Mouse (Mus musculus): Measurements from ENCODE around the gene Olfr1415.

- TF ChIP-seq CTCF (IDR thresholded peaks at IDR 0.05) (no peak), EP300 (IDR thresholded peaks at IDR 0.05) (no peak)
Measured at GRCm38 (mm10) chr1:92441453-92442063, 54.3 kb downstream of the Olfr1415 start.
